Mouse (Mus musculus) heart, adult 2 months (tissue): ENCODE data around the gene Abcg4. TPM values are rescaled to one million over a fixed set of nuclear protein-coding genes. Genes with fewer than 3 reads are reported as not detected.

Experiments used
- DNase-seq, 2 experiments: peaks; one replicate each; pipeline ENCODE4 v3.0.0; 2021
- H3K27ac ChIP-seq: fragments of 200-600 bp; 2 replicates; pipeline ENCODE4 v1.8.1; 2022
- H3K27me3 ChIP-seq: fragments of 200-500 bp; 2 replicates; pipeline ENCODE4 v1.6.1; 2012; ENCODE audit warnings: mild to moderate bottlenecking, low read length, inconsistent platforms, mixed read lengths; ENCODE audit not compliant: control insufficient read depth, insufficient read depth
- H3K36me3 ChIP-seq: fragments of 200-500 bp; 2 replicates; pipeline ENCODE4 v1.6.1; 2012; ENCODE audit warnings: low read length, inconsistent platforms; ENCODE audit not compliant: control insufficient read depth, insufficient read depth
- H3K4me1 ChIP-seq: fragments of 200-500 bp; 2 replicates; pipeline ENCODE4 v1.6.1; 2011; ENCODE audit warnings: low read length; ENCODE audit not compliant: control insufficient read depth, insufficient read depth
- H3K4me3 ChIP-seq: fragments of 200-600 bp; 2 replicates; pipeline ENCODE4 v1.8.1; 2022
- H3K79me2 ChIP-seq: fragments of 200-500 bp; replicated peaks from 2 replicates; pipeline ENCODE4 v1.6.1; 2012; ENCODE audit warnings: mild to moderate bottlenecking, inconsistent platforms, low read length, moderate library complexity, mixed read lengths; ENCODE audit not compliant: control insufficient read depth, insufficient read depth
- H3K9ac ChIP-seq: fragments of 200-500 bp; 2 replicates; pipeline ENCODE4 v1.6.1; 2012; ENCODE audit warnings: low read depth, mild to moderate bottlenecking, control low read depth, inconsistent platforms, low read length, mixed read lengths
- CTCF ChIP-seq: fragments of 200-600 bp; IDR thresholded peaks from 2 replicates; pipeline ENCODE4 v1.8.1; 2022; ENCODE audit warnings: antibody characterized with exemption, mild to moderate bottlenecking, moderate library complexity
- EP300 ChIP-seq: fragments of 200-500 bp; IDR thresholded peaks from 2 replicates; pipeline ENCODE4 v1.6.1; 2011; ENCODE audit warnings: low read depth, low read length, control low read depth; ENCODE audit not compliant: insufficient read depth
- POLR2A ChIP-seq: fragments of 200-500 bp; IDR thresholded peaks from 2 replicates; pipeline ENCODE4 v1.6.1; 2011; ENCODE audit warnings: mild to moderate bottlenecking, low read depth, low read length, control low read depth; ENCODE audit not compliant: insufficient read depth
- whole genome bisulfite sequencing: fragments of 180-500 bp; shearing (Covaris S2); methylation state at CpG from one replicate; pipeline ENCODE4 v1.1.7; 2018; 5-methylcytosine and 5-hydroxymethylcytosine counted together
- intact Hi-C: fragments of 180-260 bp; cut with DNase I; formaldehyde crosslinking; loops from one replicate; pipeline ENCODE4 v1.15.1; 2025
- polyA plus RNA-seq: library from polyadenylated mRNA; depleted of rRNA; stranded (reverse); fragments of >200 nt; gene quantifications from 2 replicates; pipeline ENCODE4 v1.2.3, GENCODE M21; 2012
- total RNA-seq, 2 experiments: library from RNA; stranded (reverse); gene quantifications; 2 replicates each; pipeline ENCODE4 v1.2.3; 2021

Abcg4 gene
- total and polyA plus RNA-seq, 3 experiments = 0.42 to 2.1 (median 0.75) TPM

- no peaks in the 10 kb centered on the region for H3K27me3 ChIP-seq
- H3K9ac ChIP-seq = no peak overlapping the region
- no peak for DNase-seq
- intact Hi-C loops = no loop called here
- H3K36me3 ChIP-seq = no peaks in the 10 kb centered on the region
- no peak overlapping the region for H3K4me3 ChIP-seq
- TF ChIP-seq POLR2A = no peak
- TF ChIP-seq CTCF = no peak
- no peak for TF ChIP-seq EP300
- no peaks in the 10 kb centered on the region for H3K4me1 ChIP-seq
- no peaks in the 10 kb centered on the region for H3K79me2 ChIP-seq
- no peak overlapping the region for H3K27ac ChIP-seq
- 64% methylated on average over 9 of the region's 9 CpGs for WGBS
These were observed 47.0 kb downstream of the Abcg4 start for GRCm38 (mm10) chr9:44241418-44241817.

DNA sequence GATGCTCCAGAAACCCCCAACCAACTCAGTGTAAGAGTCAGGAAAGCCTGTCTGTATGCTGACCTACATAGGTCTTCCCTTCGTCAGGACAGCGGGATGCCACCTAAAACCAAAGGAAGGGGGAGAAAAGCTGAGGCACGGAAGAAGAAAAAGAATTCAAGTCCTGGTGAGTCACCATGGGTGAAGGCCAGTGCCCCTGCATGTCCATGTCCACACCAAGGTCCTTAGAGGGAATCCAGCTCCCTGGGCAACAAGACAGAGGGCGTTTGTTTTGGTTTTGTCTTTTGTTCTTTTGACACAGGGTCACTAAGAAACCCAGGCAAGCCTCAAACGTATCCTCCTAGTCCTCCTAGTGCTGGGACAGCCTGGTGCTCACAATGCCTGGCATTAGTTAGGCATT is 47.5 kb downstream of the Abcg4 start:
- H3K36me3 ChIP-seq = no peaks in the 10 kb centered on the region
- intact Hi-C loops = no loop called here
- no peak overlapping the region for H3K9ac ChIP-seq
- H3K27ac ChIP-seq = no peak overlapping the region
- no peaks in the 10 kb centered on the region for H3K4me1 ChIP-seq
- 66% methylated on average over 5 of the region's 5 CpGs for WGBS
- TF ChIP-seq POLR2A (no peak), CTCF (no peak)
- no peaks in the 10 kb centered on the region for H3K27me3 ChIP-seq
- no peaks in the 10 kb centered on the region for H3K79me2 ChIP-seq
- DNase-seq = no peak
- no peak overlapping the region for H3K4me3 ChIP-seq

- H3K9ac ChIP-seq = no peak within 1 kb of the TSS
- WGBS = 61% methylated on average over 2 of the region's 2 CpGs
- H3K4me1 ChIP-seq = no peaks in the 10 kb centered on the region
- H3K27ac ChIP-seq = no peak within 1 kb of the TSS
- H3K36me3 ChIP-seq = no peaks in the 10 kb centered on the region
- no peak for DNase-seq
- H3K4me3 ChIP-seq = no peak within 1 kb of the TSS
- no peaks in the 10 kb centered on the region for H3K79me2 ChIP-seq
- intact Hi-C loops = no loop called here
- H3K27me3 ChIP-seq = no peaks in the 10 kb centered on the region
- TF ChIP-seq POLR2A (no peak), EP300 (no peak), CTCF (no peak)
These were observed 48.0 kb downstream of the Abcg4 start, which contains the start of gene Ccdc153 for GRCm38 (mm10) chr9:44240399-44240798. Gene Ccdc153 (plus strand): TSS chr9:44240676.

- intact Hi-C loops = loop anchor here (2.0 to 10.0 kb wide), 2 partner anchors 151 to 255 kb away; no protein-coding TSS in a partner anchor
- no peak overlapping the region for H3K9ac ChIP-seq
- peak; percentile 37 to 57 for DNase-seq
These were observed 49.0 kb downstream of the Abcg4 start for GRCm38 (mm10) chr9:44239447-44239846.

GRCm38 (mm10) chr9:44238501-44239190 is 49.8 kb downstream of the Abcg4 start:
- WGBS = 77% methylated on average over 17 of the region's 17 CpGs
- H3K9ac ChIP-seq = no peak overlapping the region
- TF ChIP-seq CTCF (no peak), POLR2A (no peak), EP300 (no peak)
- no peaks in the 10 kb centered on the region for H3K27me3 ChIP-seq
- no peak for DNase-seq
- no peaks in the 10 kb centered on the region for H3K79me2 ChIP-seq
- no peak overlapping the region for H3K4me3 ChIP-seq
- intact Hi-C loops = loop anchor here (2.0 to 10.0 kb wide), 2 partner anchors 152 to 254 kb away; no protein-coding TSS in a partner anchor
- H3K36me3 ChIP-seq = no peaks in the 10 kb centered on the region
- peaks cover 2% of the 10 kb centered on the region for H3K4me1 ChIP-seq
- no peak overlapping the region for H3K27ac ChIP-seq

More at GRCm38 (mm10) chr9:44239447-44239846, 49.0 kb downstream of the Abcg4 start:
- Histone ChIP-seq H3K27me3 (no peaks in the 10 kb centered on the region), H3K27ac (no peak overlapping the region), H3K36me3 (no peaks in the 10 kb centered on the region), H3K79me2 (no peaks in the 10 kb centered on the region), H3K4me1 (peaks cover under 1% of the 10 kb centered on the region), H3K4me3 (no peak overlapping the region)
- WGBS = 9% methylated on average over 5 of the region's 5 CpGs
- TF ChIP-seq POLR2A (no peak), CTCF (peak; percentile 93), EP300 (0 out of 2 replicates have a peak, but pooled peaks have one; percentile 25)

DNA sequence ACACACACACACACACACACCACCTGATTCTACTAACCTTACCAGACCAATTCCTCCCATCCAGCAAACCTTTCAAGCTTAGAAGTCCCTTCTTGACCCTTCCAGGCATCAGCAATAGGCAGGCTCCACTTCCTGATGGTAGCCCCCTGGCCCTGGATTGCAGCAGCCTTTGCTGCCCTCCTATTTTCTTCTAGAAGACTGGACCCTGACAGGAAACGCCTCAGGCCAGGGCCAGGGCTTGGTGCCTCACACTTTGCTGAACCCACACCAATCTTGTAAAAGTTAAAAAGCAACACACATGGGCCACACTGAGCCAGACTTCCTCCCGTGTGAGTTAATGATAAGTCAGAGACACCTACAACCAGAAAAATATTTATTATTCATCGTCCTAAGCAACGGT is 51.3 kb downstream of the Abcg4 start:
- no peaks in the 10 kb centered on the region; the same call in 1 of the 2 replicates for H3K36me3 ChIP-seq
- H3K9ac ChIP-seq = no peak overlapping the region
- no peak overlapping the region for H3K27ac ChIP-seq
- 55% methylated on average over 4 of the region's 4 CpGs for WGBS
- TF ChIP-seq CTCF (no peak), POLR2A (no peak), EP300 (no peak)
- no peaks in the 10 kb centered on the region for H3K27me3 ChIP-seq
- peaks cover 4% of the 10 kb centered on the region; the same call in 1 of the 2 replicates for H3K79me2 ChIP-seq
- peaks cover 2% of the 10 kb centered on the region for H3K4me1 ChIP-seq
- no peak for DNase-seq
- H3K4me3 ChIP-seq = no peak overlapping the region
- intact Hi-C loops = loop anchor here (10.0 kb wide), 1 partner anchor 252 kb away; no protein-coding TSS in a partner anchor
